Mouse (Mus musculus): Measurements from ENCODE around the gene Gm11733.

- TF ChIP-seq CTCF (IDR thresholded peaks at IDR 0.05; ENCODE audit: extremely low read depth, insufficient read depth, insufficient read length, insufficient replicate concordance): no peak
- no peak for TF ChIP-seq POLR2A (IDR thresholded peaks at IDR 0.05; ENCODE audit: low read depth, low read length)
Measured at GRCm38 (mm10) chr11:117522879-117523519, 38.8 kb downstream of the Gm11733 start.

Data from spleen, adult 2 months (tissue).